12 mouse cellular contexts compared by ENCODE assay signal in the genomic region with DNA sequence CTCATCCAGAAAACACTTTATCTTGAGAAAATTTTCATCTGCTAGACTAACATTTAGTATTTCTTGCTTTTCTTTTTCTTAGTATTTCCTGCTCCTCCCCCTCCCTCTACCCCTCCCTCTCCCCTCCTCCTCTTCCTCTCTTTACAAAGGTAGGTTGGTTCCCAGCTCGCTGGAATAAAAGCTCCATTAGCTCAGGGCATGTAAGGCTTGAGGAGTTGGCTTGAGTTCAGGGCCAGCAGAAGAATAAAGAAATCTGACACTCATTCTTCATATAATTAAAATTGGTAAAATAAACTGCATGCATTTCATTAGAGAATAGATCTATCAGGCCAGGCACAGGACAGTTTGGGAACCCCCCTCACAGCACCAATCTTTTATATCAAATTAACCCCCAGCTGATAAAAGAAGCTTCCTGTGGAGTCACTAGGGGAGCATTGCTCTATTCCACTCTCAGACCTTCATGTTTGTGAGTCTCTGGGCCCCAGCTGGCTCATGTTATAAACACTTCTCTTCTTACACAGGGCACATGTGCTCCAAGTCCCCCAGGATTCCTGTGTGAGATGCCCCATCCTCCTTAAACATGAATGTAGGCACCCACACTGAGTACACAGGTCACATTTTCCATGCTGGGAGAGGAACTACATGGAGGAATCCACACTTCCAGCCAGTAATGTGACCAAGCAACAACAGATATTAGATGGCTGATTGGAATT. TPM values are rescaled to one million over a fixed set of nuclear protein-coding genes. Genes with fewer than 3 reads are reported as not detected.
DNase-seq lines count a peak whose midpoint lies in the region; ATAC-seq and TF ChIP-seq lines count a peak whose summit lies in the region.
"Had no signal": no experiment of that assay in that cellular context is flagged by ENCODE, and none has a peak within 500 bp of the region (broad histone marks: within the 10 kb centered on the region; RNA-seq: fewer than 3 reads in every experiment).

No protein-coding gene starts in this region.

- no peaks in the 10 kb centered on the region for H3K9me3 ChIP-seq in forebrain, embryonic 12.5 days
- H3K9me3 ChIP-seq in forebrain, embryonic 11.5 days (ENCODE audit: control insufficient read depth, low read length), result no peaks in the 10 kb centered on the region
- no peaks in the 10 kb centered on the region for H3K9me3 ChIP-seq in limb, embryonic 13.5 days
- no peaks in the 10 kb centered on the region for H3K9me3 ChIP-seq in limb, embryonic 10.5 days (replicated peaks)
- H3K9me3 ChIP-seq: liver, embryonic 13.5 days; megakaryocyte, embryonic 14.5 days had no signal

- no peaks in the 10 kb centered on the region for H3K27me3 ChIP-seq in forebrain, embryonic 12.5 days
- H3K27me3 ChIP-seq in forebrain, embryonic 11.5 days (ENCODE audit: control insufficient read depth, insufficient read depth, low read length), result no peaks in the 10 kb centered on the region
- no peaks in the 10 kb centered on the region for H3K27me3 ChIP-seq in limb, embryonic 13.5 days
- no peaks in the 10 kb centered on the region for H3K27me3 ChIP-seq in limb, embryonic 10.5 days (ENCODE audit: low read depth, poor library complexity, severe bottlenecking)
- H3K27me3 ChIP-seq: liver, embryonic 13.5 days; megakaryocyte, embryonic 14.5 days had no signal

- DNase-seq in forebrain, embryonic 11.5 days (ENCODE audit: low spot score), result no peak
- no peak for DNase-seq in limb, embryonic 10.5 days (ENCODE audit: low spot score)
- DNase-seq in Muller cell, postnatal 12 days (ENCODE audit: inconsistent ontology term), result peak; percentile 26
- DNase-seq in layer of hippocampus, adult 9-10 months (ENCODE audit: low spot score), result no peak
- DNase-seq in frontal cortex, postnatal 14 days (ENCODE audit: low spot score in 2 of 2), result no peak
- DNase-seq: adrenal gland, adult 8-10 months; liver, embryonic 13.5 days had no signal

- no peak for TF ChIP-seq POLR2A in embryonic fibroblast, embryonic 13.5 days (IDR thresholded peaks at IDR 0.05; ENCODE audit: low read depth, low read length)

- peaks cover 17% of the 10 kb centered on the region for H3K4me1 ChIP-seq in forebrain, embryonic 12.5 days
- no peaks in the 10 kb centered on the region for H3K4me1 ChIP-seq in forebrain, embryonic 11.5 days (replicated peaks; ENCODE audit: control insufficient read depth, insufficient read depth, low read length)
- peaks cover 22% of the 10 kb centered on the region for H3K4me1 ChIP-seq in limb, embryonic 13.5 days
- 0 out of 2 replicates have a peak, but pooled peaks cover under 1% of the 10 kb centered on the region for H3K4me1 ChIP-seq in limb, embryonic 10.5 days
- H3K4me1 ChIP-seq in embryonic fibroblast, embryonic 13.5 days (ENCODE audit: control insufficient read depth, insufficient read depth, low read length), result peaks cover 13% of the 10 kb centered on the region
- H3K4me1 ChIP-seq: liver, embryonic 13.5 days; megakaryocyte, embryonic 14.5 days had no signal

- H3K4me2 ChIP-seq in forebrain, embryonic 12.5 days, result no peak overlapping the region
- H3K4me2 ChIP-seq in forebrain, embryonic 11.5 days (ENCODE audit: low read depth, low read length, severe bottlenecking), result no peak overlapping the region
- no peak overlapping the region for H3K4me2 ChIP-seq in limb, embryonic 13.5 days (replicated peaks)
- H3K4me2 ChIP-seq: liver, embryonic 13.5 days had no signal

- H3K36me3 ChIP-seq in forebrain, embryonic 12.5 days (replicated peaks), result no peaks in the 10 kb centered on the region
- H3K36me3 ChIP-seq in forebrain, embryonic 11.5 days (ENCODE audit: control insufficient read depth, insufficient read depth, low read length), result no peaks in the 10 kb centered on the region
- H3K36me3 ChIP-seq in limb, embryonic 13.5 days, result no peaks in the 10 kb centered on the region
- no peaks in the 10 kb centered on the region for H3K36me3 ChIP-seq in limb, embryonic 10.5 days
- H3K36me3 ChIP-seq: liver, embryonic 13.5 days had no signal

- no peak for ATAC-seq in forebrain, embryonic 12.5 days (ENCODE audit: low FRiP score)
- ATAC-seq in forebrain, embryonic 11.5 days (replicated peaks; ENCODE audit: low FRiP score), result no peak
- ATAC-seq in limb, embryonic 13.5 days (ENCODE audit: low FRiP score, low read depth), result 0 out of 2 replicates have a peak, but pooled peaks have one; percentile 42

- H3K9ac ChIP-seq in forebrain, embryonic 12.5 days, result no peak overlapping the region
- no peak overlapping the region for H3K9ac ChIP-seq in forebrain, embryonic 11.5 days (ENCODE audit: low read length)
- H3K9ac ChIP-seq in limb, embryonic 13.5 days, result no peak overlapping the region
- H3K9ac ChIP-seq: liver, embryonic 13.5 days had no signal

- no peak for TF ChIP-seq CTCF in embryonic fibroblast, embryonic 13.5 days (IDR thresholded peaks at IDR 0.05; ENCODE audit: borderline replicate concordance, insufficient read depth, low read length)

- no peak overlapping the region for H3K4me3 ChIP-seq in forebrain, embryonic 12.5 days (replicated peaks)
- no peak overlapping the region for H3K4me3 ChIP-seq in forebrain, embryonic 11.5 days (ENCODE audit: low read depth, low read length)
- no peak overlapping the region for H3K4me3 ChIP-seq in limb, embryonic 13.5 days
- H3K4me3 ChIP-seq in limb, embryonic 10.5 days, result no peak overlapping the region
- no peak overlapping the region for H3K4me3 ChIP-seq in embryonic fibroblast, embryonic 13.5 days (ENCODE audit: insufficient read depth, low read length)
- H3K4me3 ChIP-seq: layer of hippocampus, adult 2 months; liver, embryonic 13.5 days; megakaryocyte, embryonic 14.5 days had no signal

- H3K27ac ChIP-seq in forebrain, embryonic 12.5 days, result peak overlapping the region; percentile 26; the same call in 1 of the 2 replicates
- H3K27ac ChIP-seq in forebrain, embryonic 11.5 days (ENCODE audit: low read depth, low read length), result no peak overlapping the region
- H3K27ac ChIP-seq in limb, embryonic 13.5 days, result no peak overlapping the region
- H3K27ac ChIP-seq in limb, embryonic 10.5 days, result no peak overlapping the region
- 0 out of 2 replicates have a peak overlapping the region, but pooled peaks have one; percentile 43 for H3K27ac ChIP-seq in embryonic fibroblast, embryonic 13.5 days (ENCODE audit: insufficient read depth, low read length)
- H3K27ac ChIP-seq: liver, embryonic 13.5 days had no signal

- 5% methylated on average over 1 of the region's 1 CpGs for WGBS in forebrain, embryonic 12.5 days
- WGBS in forebrain, embryonic 11.5 days, result 17% methylated on average over 1 of the region's 1 CpGs
- WGBS in limb, embryonic 13.5 days, result 19% methylated on average over 1 of the region's 1 CpGs
- 50% methylated on average over 1 of the region's 1 CpGs for WGBS in limb, embryonic 10.5 days

RNA-seq across cellular contexts. Expression of gene Plxna2, which starts 29.9 kb away (rescaled TPM):
- 34.0 and 42.6 TPM in 2 replicates for polyA plus RNA-seq in forebrain, embryonic 12.5 days (2016; fragmentation: Nextera tagmentation; extraction: Ambion mirVana)
- 19.0 and 22.5 TPM in 2 replicates for polyA plus RNA-seq in forebrain, embryonic 11.5 days (2014; fragmentation: Nextera tagmentation; extraction: Ambion mirVana)
- 5.6 and 6.7 TPM in 2 replicates for polyA plus RNA-seq in limb, embryonic 13.5 days (2015; fragmentation: Nextera tagmentation; extraction: Ambion mirVana)
- polyA plus RNA-seq in limb, embryonic 10.5 days (2016; fragmentation: Nextera tagmentation; extraction: Ambion mirVana), result 6.4 TPM in 2 replicates
- polyA plus RNA-seq in embryonic fibroblast, embryonic 13.5 days (2011; ENCODE audit: insufficient read length, low read depth, missing spikeins), result 6.8 and 12.9 TPM in 2 replicates

Comparison
In these comparisons a context has a peak if more than half of its experiments do, and no peak if none do; other contexts are left out.
1. H3K27ac ChIP-seq: peak in forebrain, embryonic 12.5 days (single experiment) and embryonic fibroblast, embryonic 13.5 days (single experiment); none in forebrain, embryonic 11.5 days (single experiment), limb, embryonic 13.5 days (single experiment) and limb, embryonic 10.5 days (single experiment).